Mouse (Mus musculus) heart, adult 2 months (tissue): Measurements from ENCODE around the gene Wdr5b.

Experiments used
- CTCF ChIP-seq: fragments of 200-600 bp; IDR thresholded peaks from 2 replicates; pipeline ENCODE4 v1.8.1; 2022; ENCODE audit warnings: antibody characterized with exemption, mild to moderate bottlenecking, moderate library complexity
- EP300 ChIP-seq: fragments of 200-500 bp; IDR thresholded peaks from 2 replicates; pipeline ENCODE4 v1.6.1; 2011; ENCODE audit warnings: low read depth, low read length, control low read depth; ENCODE audit not compliant: insufficient read depth
- POLR2A ChIP-seq: fragments of 200-500 bp; IDR thresholded peaks from 2 replicates; pipeline ENCODE4 v1.6.1; 2011; ENCODE audit warnings: mild to moderate bottlenecking, low read depth, low read length, control low read depth; ENCODE audit not compliant: insufficient read depth

DNA sequence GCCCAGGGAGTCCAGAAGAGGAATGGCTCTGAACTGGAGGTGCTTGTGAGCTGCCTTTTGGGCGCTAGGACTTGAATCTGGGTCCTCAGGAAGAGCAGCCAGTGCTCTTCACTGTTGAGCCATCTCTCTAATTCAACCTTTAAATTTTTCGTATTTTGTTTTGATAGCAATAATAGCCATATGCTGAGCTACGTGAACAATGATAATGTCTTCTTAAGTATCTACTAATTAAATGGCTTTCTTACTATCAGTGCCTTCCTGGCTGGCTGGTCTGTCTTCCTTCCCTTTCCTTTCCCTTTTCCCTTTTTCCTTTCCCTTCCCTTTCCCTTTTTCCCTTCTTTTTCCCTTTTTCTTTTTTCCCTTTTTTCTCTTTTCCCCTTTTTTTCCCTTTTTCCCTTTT lies 32.6 kb upstream of the Wdr5b start:
- TF ChIP-seq POLR2A = no peak
- no peak for TF ChIP-seq CTCF
- TF ChIP-seq EP300 = no peak
